Mouse (Mus musculus) CH12.LX (cell line): ENCODE measurements around the gene Myl12a.

Experiments used
- BHLHE40 ChIP-seq: IDR thresholded peaks from 2 replicates; pipeline ENCODE4 v1.6.1; 2011; ENCODE audit warnings: mild to moderate bottlenecking, low read depth, low read length, improper control_type of control experiment
- CTCF ChIP-seq, 2 experiments: IDR thresholded peaks in 1 of 2; conservative IDR thresholded peaks in 1 of 2; 2 replicates each; pipeline ENCODE4 v1.5.1; 2011 to 2012; ENCODE audit warnings: low read depth in 2 of 2, low read length in 2 of 2, improper control_type of control experiment in 1 of 2, inconsistent platforms in 1 of 2, mild to moderate bottlenecking in 1 of 2, moderate library complexity in 1 of 2
- E2F4 ChIP-seq: IDR thresholded peaks from 2 replicates; pipeline ENCODE4 v1.6.1; 2011; ENCODE audit warnings: low read depth, low read length, improper control_type of control experiment; ENCODE audit not compliant: insufficient replicate concordance
- EP300 ChIP-seq: IDR thresholded peaks from 2 replicates; pipeline ENCODE4 v1.6.1; 2011; ENCODE audit warnings: low read length, improper control_type of control experiment
- KAT2A ChIP-seq: IDR thresholded peaks from 2 replicates; pipeline ENCODE4 v1.6.1; 2012; ENCODE audit warnings: low read length, improper control_type of control experiment, inconsistent platforms; ENCODE audit not compliant: insufficient replicate concordance
- MAX ChIP-seq: IDR thresholded peaks from 2 replicates; pipeline ENCODE4 v1.6.1; 2011; ENCODE audit warnings: low read length, improper control_type of control experiment
- NRF1 ChIP-seq: IDR thresholded peaks from 2 replicates; pipeline ENCODE4 v1.6.1; 2014; ENCODE audit warnings: low read depth, mild to moderate bottlenecking, inconsistent platforms, low read length, improper control_type of control experiment, moderate library complexity
- POLR2A ChIP-seq: IDR thresholded peaks from 2 replicates; pipeline ENCODE4 v1.6.1; 2011; ENCODE audit warnings: low read depth, mild to moderate bottlenecking, improper control_type of control experiment, low read length
- RAD21 ChIP-seq: IDR thresholded peaks from 2 replicates; pipeline ENCODE4 v1.6.1; 2011; ENCODE audit warnings: low read depth, mild to moderate bottlenecking, low read length, improper control_type of control experiment, moderate library complexity
- SMC3 ChIP-seq: IDR thresholded peaks from 2 replicates; pipeline ENCODE4 v1.6.1; 2011; ENCODE audit warnings: low read depth, low read length, improper control_type of control experiment
- USF1 ChIP-seq: IDR thresholded peaks from 2 replicates; pipeline ENCODE4 v1.6.1; 2014; ENCODE audit warnings: low read depth, mild to moderate bottlenecking, inconsistent platforms, low read length, improper control_type of control experiment
- USF2 ChIP-seq: conservative IDR thresholded peaks from 2 replicates; pipeline ENCODE4 v1.6.1; 2011; ENCODE audit warnings: low read depth, low read length, improper control_type of control experiment
- ZNF384 ChIP-seq: IDR thresholded peaks from 2 replicates; pipeline ENCODE4 v1.6.1; 2012; ENCODE audit warnings: low read depth, low read length, improper control_type of control experiment, inconsistent platforms

GRCm38 (mm10) chr17:70979345-70980223 is 23.1 kb downstream of the Myl12a start:
- TF ChIP-seq POLR2A: no peak
- TF ChIP-seq EP300: no peak
- TF ChIP-seq CTCF (conservative IDR thresholded peaks at IDR 0.05 in 1 of 2, IDR thresholded peaks at IDR 0.05 in 1 of 2; ENCODE audit: low read depth in 2 of 2, low read length in 2 of 2): peak in 1 of 2 experiments; percentile 43; a peak in 3 of 4 replicates
- no peak for TF ChIP-seq USF2
- peak; percentile 28 for TF ChIP-seq RAD21
- no peak for TF ChIP-seq NRF1
- no peak for TF ChIP-seq E2F4
- no peak for TF ChIP-seq MAX
- TF ChIP-seq ZNF384: no peak
- TF ChIP-seq KAT2A: no peak
- no peak for TF ChIP-seq BHLHE40
- TF ChIP-seq USF1: no peak
- peak; percentile 26 for TF ChIP-seq SMC3
